Mouse (Mus musculus) forebrain, embryonic 11.5 days (tissue): ENCODE measurements around the gene Sntg2. TPM values are rescaled to one million over a fixed set of nuclear protein-coding genes. Genes with fewer than 3 reads are reported as not detected.

Experiments
- ATAC-seq: fragments of 200-750 bp; cut with Nextera tagmentation; replicated peaks from 2 replicates; pipeline ENCODE4 v1.8.0; 2017; ENCODE audit warnings: moderate TSS enrichment; ENCODE audit not compliant: low FRiP score
- DNase-seq: peaks from one replicate; pipeline ENCODE4 v3.0.0-alpha.2; 2017; ENCODE audit warnings: low spot score
- H3K27ac ChIP-seq: fragments of 300-500 bp; sonication (generic); 2 replicates; pipeline ENCODE4 v1.5.1; 2014; ENCODE audit warnings: low read depth, low read length
- H3K27me3 ChIP-seq: fragments of 300-500 bp; sonication (generic); 2 replicates; pipeline ENCODE4 v1.6.1; 2014; ENCODE audit warnings: mild to moderate bottlenecking, low read length, mixed read lengths; ENCODE audit not compliant: control insufficient read depth, insufficient read depth
- H3K36me3 ChIP-seq: fragments of 300-500 bp; sonication (generic); 2 replicates; pipeline ENCODE4 v1.6.1; 2014; ENCODE audit warnings: mild to moderate bottlenecking, low read length, moderate library complexity, mixed read lengths; ENCODE audit not compliant: control insufficient read depth, insufficient read depth
- H3K4me1 ChIP-seq: fragments of 300-500 bp; sonication (generic); replicated peaks from 2 replicates; pipeline ENCODE4 v1.6.1; 2014; ENCODE audit warnings: low read length, mixed read lengths; ENCODE audit not compliant: control insufficient read depth, insufficient read depth
- H3K4me2 ChIP-seq: fragments of 300-500 bp; sonication (generic); 2 replicates; pipeline ENCODE4 v1.6.1; 2014; ENCODE audit warnings: low read depth, mild to moderate bottlenecking, low read length, moderate library complexity, mixed read lengths; ENCODE audit not compliant: severe bottlenecking
- H3K4me3 ChIP-seq: fragments of 300-500 bp; sonication (generic); 2 replicates; pipeline ENCODE4 v1.5.1; 2014; ENCODE audit warnings: low read depth, low read length
- H3K9ac ChIP-seq: fragments of 300-500 bp; sonication (generic); 2 replicates; pipeline ENCODE4 v1.6.1; 2014; ENCODE audit warnings: low read length
- H3K9me3 ChIP-seq: fragments of 300-500 bp; sonication (generic); 2 replicates; pipeline ENCODE4 v1.6.1; 2016; ENCODE audit warnings: low read length, mixed read lengths; ENCODE audit not compliant: control insufficient read depth
- WGBS: fragments of 180-500 bp; shearing (Covaris S2); extraction: QIAGEN DNeasy Blood & Tissue Kit; methylation state at CpG from one replicate; pipeline ENCODE4 v1.1.7; 2014; 5-methylcytosine and 5-hydroxymethylcytosine counted together
- polyA plus RNA-seq: library from polyadenylated mRNA; unstranded; fragments of >200 nt; fragmentation: Nextera tagmentation; extraction: Ambion mirVana; gene quantifications from 2 replicates; pipeline ENCODE4 v1.2.1, GENCODE M21; 2014

The Sntg2 gene
- polyA plus RNA-seq, 1 experiment from 2014 or later: 0.44 TPM

DNA sequence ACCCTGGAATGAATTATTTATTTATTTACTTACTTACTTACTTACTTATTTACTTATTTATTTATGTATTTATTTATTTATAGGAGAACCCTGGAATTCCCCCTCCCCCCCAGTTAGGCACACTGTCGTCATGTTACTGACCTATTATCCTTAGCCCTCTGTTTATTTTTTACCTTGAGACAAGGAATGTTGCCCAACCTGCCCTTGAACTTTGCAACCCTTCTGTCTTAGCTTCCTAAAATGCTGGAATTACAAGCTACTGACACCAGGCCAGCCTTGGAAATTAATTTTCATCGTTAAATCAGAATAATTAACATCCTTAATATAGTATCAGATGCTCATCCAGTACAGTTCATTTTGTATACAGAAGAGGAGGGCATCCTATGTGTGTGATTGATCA, 10.9 kb downstream of the Sntg2 start:
- 89% methylated on average over 2 of the region's 2 CpGs for WGBS

DNA sequence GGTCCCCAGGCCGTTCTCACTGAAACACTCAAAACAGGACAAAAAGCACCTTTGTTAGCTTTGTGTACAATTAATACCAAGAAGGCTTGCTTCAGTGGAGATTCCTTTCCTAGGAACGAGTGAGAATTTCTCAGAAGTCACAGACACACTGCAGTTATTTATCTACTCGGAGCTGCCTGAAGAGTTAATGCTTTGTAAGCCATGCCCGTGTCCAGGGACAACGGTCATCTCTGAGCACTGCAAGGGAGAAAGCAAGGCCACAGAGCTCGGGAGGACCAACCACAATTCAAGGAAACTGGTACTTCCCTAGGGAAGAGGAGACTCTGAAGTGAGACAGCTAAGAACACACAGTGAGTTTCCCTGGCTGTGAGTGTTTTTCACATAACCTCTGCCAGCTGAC, 15.5 kb downstream of the Sntg2 start:
- Histone ChIP-seq H3K4me3 (no peak overlapping the region), H3K9me3 (no peaks in the 10 kb centered on the region), H3K27me3 (no peaks in the 10 kb centered on the region), H3K4me1 (no peaks in the 10 kb centered on the region), H3K9ac (no peak overlapping the region), H3K4me2 (no peak overlapping the region), H3K27ac (no peak overlapping the region), H3K36me3 (no peaks in the 10 kb centered on the region)
- ATAC-seq (no peak), DNase-seq (no peak)
- WGBS: 60% methylated on average over 6 of the region's 6 CpGs

More for the DNA sequence above, 10.9 kb downstream of the Sntg2 start:
- Histone ChIP-seq H3K4me3 (no peak overlapping the region), H3K36me3 (no peaks in the 10 kb centered on the region), H3K27me3 (no peaks in the 10 kb centered on the region), H3K9ac (no peak overlapping the region), H3K27ac (no peak overlapping the region), H3K9me3 (no peaks in the 10 kb centered on the region), H3K4me1 (no peaks in the 10 kb centered on the region), H3K4me2 (no peak overlapping the region)
- DNase-seq (no peak), ATAC-seq (no peak)

DNA sequence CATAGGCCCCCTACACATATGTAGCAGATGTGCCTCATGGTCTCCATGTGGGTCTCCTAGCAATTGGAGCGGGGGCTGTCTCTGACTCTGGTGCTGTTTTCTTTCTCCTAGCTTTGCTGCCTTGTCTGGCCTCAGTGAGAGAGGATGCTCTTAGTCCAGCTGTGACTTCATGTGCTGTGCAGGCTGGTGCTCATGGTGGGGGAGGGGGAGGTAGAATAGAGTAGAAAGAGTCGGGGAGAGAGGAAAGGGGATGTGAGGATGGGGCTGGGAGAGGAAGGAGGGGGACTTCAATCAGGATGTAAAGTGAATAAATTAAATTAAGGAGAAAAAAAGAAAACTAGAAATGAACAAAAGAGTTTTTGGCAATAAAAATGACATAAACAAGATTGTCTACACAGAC, 20.8 kb downstream of the Sntg2 start:
- H3K27ac ChIP-seq: no peak overlapping the region
- DNase-seq (no peak), ATAC-seq (no peak)
- no peak overlapping the region for H3K4me3 ChIP-seq
- 57% methylated on average over 2 of the region's 2 CpGs for WGBS
- H3K27me3 ChIP-seq: no peaks in the 10 kb centered on the region
- H3K9me3 ChIP-seq: no peaks in the 10 kb centered on the region
- no peak overlapping the region for H3K9ac ChIP-seq
- H3K4me2 ChIP-seq: no peak overlapping the region
- H3K4me1 ChIP-seq: no peaks in the 10 kb centered on the region
- H3K36me3 ChIP-seq: no peaks in the 10 kb centered on the region

DNA sequence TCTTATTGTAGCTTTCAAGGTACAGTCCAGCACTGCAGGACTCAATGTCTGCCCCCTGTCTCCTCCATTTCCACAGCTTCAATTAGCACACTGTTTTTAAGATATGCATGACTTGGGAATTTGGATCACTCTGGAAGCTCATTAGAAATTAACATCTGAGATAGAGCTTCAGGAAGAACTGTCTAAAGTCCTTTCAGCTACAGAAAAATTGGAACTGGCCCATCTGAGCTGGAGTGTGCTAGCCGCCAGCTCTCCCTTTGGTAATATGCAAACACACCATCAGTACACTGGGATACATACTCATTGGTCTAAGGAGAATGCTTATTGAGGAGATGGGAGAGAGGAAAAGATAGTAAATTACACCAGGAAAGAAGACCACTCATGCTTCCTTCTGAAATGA, 25.1 kb downstream of the Sntg2 start:
- Histone ChIP-seq H3K4me1 (no peaks in the 10 kb centered on the region), H3K9ac (no peak overlapping the region), H3K9me3 (no peaks in the 10 kb centered on the region), H3K27me3 (no peaks in the 10 kb centered on the region), H3K27ac (no peak overlapping the region), H3K4me2 (no peak overlapping the region), H3K4me3 (no peak overlapping the region), H3K36me3 (no peaks in the 10 kb centered on the region)
- DNase-seq (no peak), ATAC-seq (no peak)
- 93% methylated on average over 1 of the region's 1 CpGs for WGBS

DNA sequence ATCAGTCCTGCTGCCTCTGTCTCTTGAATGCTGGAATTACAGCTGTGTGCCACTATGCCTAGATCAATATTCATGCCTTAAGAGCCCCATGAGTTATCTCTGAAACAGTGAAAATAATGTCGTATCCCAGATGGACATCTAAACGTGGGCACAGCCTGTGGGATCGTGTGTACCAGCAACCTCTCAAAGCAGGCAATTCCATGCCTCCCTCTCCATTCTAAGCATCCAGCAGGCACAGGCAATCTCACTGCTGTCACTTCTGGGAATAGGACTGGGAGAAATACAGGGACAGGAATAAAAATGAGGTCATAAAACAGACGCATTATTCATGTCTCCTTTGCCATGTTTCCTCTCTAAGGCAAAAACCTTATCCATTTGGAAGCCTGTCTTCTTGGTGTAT, 25.9 kb downstream of the Sntg2 start:
- H3K36me3 ChIP-seq: no peaks in the 10 kb centered on the region
- no peak overlapping the region for H3K9ac ChIP-seq
- no peaks in the 10 kb centered on the region for H3K4me1 ChIP-seq
- DNase-seq: no peak
- H3K27ac ChIP-seq: no peak overlapping the region
- no peak overlapping the region for H3K4me3 ChIP-seq
- H3K4me2 ChIP-seq: no peak overlapping the region
- no peaks in the 10 kb centered on the region for H3K27me3 ChIP-seq
- no peaks in the 10 kb centered on the region for H3K9me3 ChIP-seq
- 87% methylated on average over 4 of the region's 4 CpGs for WGBS
- ATAC-seq: no peak

DNA sequence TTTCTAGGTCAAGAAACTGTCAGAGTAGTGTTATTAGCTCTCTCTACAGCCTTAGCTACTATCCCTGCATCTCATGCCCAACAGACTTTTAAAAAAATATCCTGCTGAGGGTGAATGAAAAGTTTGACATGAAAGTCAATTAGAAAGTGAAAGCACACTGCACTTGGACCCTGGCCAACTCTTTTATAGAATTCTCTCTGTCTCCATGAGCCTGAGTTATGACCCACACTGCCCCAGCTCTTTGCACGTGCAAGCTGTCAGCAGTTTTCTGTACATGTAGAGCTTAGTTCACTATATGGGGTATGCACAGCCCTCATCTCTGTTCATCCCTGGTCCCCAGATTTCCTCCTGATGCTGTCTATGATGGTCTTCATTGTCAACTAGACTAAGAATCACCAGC, 28.4 kb downstream of the Sntg2 start:
- H3K27ac ChIP-seq: no peak overlapping the region
- H3K9ac ChIP-seq: no peak overlapping the region
- no peak for ATAC-seq
- H3K36me3 ChIP-seq: no peaks in the 10 kb centered on the region
- WGBS: 76% methylated on average over 1 of the region's 1 CpGs
- H3K4me1 ChIP-seq: no peaks in the 10 kb centered on the region
- H3K27me3 ChIP-seq: no peaks in the 10 kb centered on the region
- no peaks in the 10 kb centered on the region for H3K9me3 ChIP-seq
- H3K4me3 ChIP-seq: no peak overlapping the region
- no peak for DNase-seq
- H3K4me2 ChIP-seq: no peak overlapping the region

DNA sequence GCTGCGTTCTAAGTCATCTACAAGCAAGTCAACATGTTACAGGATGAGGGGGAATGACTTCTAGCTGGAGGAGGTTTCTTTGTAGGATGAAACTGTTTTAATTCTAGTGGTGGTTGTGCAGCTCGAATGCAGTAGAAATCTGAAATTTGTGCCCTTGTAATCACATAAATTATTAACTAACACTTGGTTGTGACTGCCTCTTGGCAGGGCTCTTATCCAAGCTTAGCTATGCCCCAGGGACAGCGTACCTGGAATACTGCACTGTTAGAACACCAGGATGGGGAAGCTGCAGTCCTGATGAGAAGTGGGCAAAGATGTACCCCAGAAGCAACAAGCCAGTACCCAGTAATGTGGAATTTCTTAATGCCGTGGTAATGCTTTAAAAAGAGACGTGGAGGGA, 36.9 kb downstream of the Sntg2 start:
- no peaks in the 10 kb centered on the region for H3K36me3 ChIP-seq
- ATAC-seq: no peak
- DNase-seq: no peak

DNA sequence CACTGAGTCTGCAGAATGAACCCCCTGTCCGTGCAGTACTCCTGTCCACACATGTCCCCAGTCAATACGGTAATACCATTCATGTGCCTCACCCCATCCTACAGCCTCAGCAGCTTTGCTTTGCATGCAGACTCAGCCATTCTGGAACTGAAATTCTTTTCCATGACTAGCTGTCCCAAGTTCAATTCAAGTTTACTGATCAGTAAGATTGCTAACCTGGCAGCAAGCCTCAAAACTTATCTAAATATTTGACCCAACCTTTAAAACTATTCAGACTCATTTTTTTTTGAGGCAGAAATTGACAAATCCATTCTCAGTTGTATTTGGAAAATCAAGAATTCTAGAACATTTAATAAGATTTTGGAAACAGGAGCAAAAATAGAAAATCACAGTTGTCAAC, 38.7 kb downstream of the Sntg2 start:
- Histone ChIP-seq H3K27ac (no peak overlapping the region), H3K4me3 (no peak overlapping the region), H3K9ac (no peak overlapping the region), H3K36me3 (no peaks in the 10 kb centered on the region), H3K4me2 (no peak overlapping the region), H3K4me1 (no peaks in the 10 kb centered on the region), H3K9me3 (no peaks in the 10 kb centered on the region), H3K27me3 (no peaks in the 10 kb centered on the region)
- 84% methylated on average over 2 of the region's 2 CpGs for WGBS
- ATAC-seq (no peak), DNase-seq (no peak)

More for the DNA sequence above, 36.9 kb downstream of the Sntg2 start:
- H3K27me3 ChIP-seq: no peaks in the 10 kb centered on the region
- no peaks in the 10 kb centered on the region for H3K9me3 ChIP-seq
- no peak overlapping the region for H3K4me3 ChIP-seq
- no peak overlapping the region for H3K9ac ChIP-seq
- 89% methylated on average over 5 of the region's 5 CpGs for WGBS
- H3K4me1 ChIP-seq: no peaks in the 10 kb centered on the region
- no peak overlapping the region for H3K27ac ChIP-seq
- no peak overlapping the region for H3K4me2 ChIP-seq

DNA sequence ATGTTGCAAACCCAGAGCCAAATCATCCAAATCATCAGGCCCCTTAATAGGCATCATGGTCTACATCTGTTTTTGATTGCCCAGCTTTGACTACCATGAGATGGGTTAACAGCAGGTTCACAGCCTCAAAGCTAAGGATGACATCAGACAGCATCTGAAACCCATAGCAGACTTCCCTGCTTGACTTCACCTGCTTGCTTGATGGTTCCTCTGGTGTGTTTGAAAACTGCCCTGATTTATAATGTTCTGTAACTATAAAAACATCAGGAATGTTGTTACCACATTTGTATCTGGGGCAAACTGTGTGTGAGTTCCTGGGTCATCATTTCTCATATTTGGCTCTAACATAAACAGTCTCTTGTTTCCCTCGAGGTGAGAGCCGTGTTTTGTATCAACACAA, 55.2 kb downstream of the Sntg2 start:
- no peaks in the 10 kb centered on the region for H3K9me3 ChIP-seq
- H3K27me3 ChIP-seq: no peaks in the 10 kb centered on the region
- no peaks in the 10 kb centered on the region for H3K4me1 ChIP-seq
- no peak overlapping the region for H3K9ac ChIP-seq
- 74% methylated on average over 2 of the region's 2 CpGs for WGBS
- H3K4me3 ChIP-seq: no peak overlapping the region
- H3K4me2 ChIP-seq: no peak overlapping the region
- DNase-seq (no peak), ATAC-seq (no peak)
- H3K36me3 ChIP-seq: no peaks in the 10 kb centered on the region
- H3K27ac ChIP-seq: no peak overlapping the region
